15 mouse cellular contexts compared by ENCODE assay signal in the genomic region with DNA sequence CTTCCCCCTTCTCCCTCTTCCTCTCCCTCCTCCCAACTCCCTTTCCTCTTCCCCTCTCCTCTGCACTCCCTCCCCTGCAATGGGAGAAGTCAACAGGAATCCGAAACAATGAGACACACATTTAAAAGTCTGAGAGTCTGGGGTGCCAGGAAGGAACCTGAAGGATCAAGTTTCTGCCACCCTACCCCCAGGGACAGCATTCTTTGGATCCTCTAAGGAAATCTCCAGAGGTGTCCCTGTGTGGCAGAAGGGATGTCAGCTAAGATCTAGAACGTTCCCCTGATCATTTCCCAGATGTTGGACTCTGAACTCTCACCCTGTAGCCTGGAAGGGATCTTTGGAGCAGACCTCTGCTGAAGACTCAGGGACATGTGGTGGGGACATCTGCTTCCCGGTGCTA. TPM values are rescaled to one million over a fixed set of nuclear protein-coding genes. Genes with fewer than 3 reads are reported as not detected.
A peak's percentile ranks its signal among the peaks of the same experiment; 100 is the strongest.
DNase-seq lines count a peak whose midpoint lies in the region; ATAC-seq lines count a peak whose summit lies in the region.
"Had no signal": no experiment of that assay in that cellular context is flagged by ENCODE, and none has a peak within 500 bp of the region (broad histone marks: within the 10 kb centered on the region; RNA-seq: fewer than 3 reads in every experiment).

No protein-coding gene starts in this region.

- H3K9ac ChIP-seq in kidney, embryonic 15.5 days = no peak overlapping the region
- H3K9ac ChIP-seq in midbrain, embryonic 11.5 days (ENCODE audit: low read length) = no peak overlapping the region
- H3K9ac ChIP-seq in midbrain, embryonic 13.5 days (replicated peaks) = no peak overlapping the region
- H3K9ac ChIP-seq: forebrain, embryonic 12.5 days had no signal

- peak; percentile 3 for DNase-seq in gastrocnemius, postnatal 14 days
- no peak for DNase-seq in gastrocnemius, adult 8-10 months (ENCODE audit: low spot score in 2 of 2)
- no peak for DNase-seq in kidney, postnatal 25 days
- DNase-seq in midbrain, embryonic 11.5 days (ENCODE audit: low spot score, missing footprints) = peak; percentile 57
- no peak for DNase-seq in frontal cortex, postnatal 25 days (ENCODE audit: low spot score in 2 of 2)
- DNase-seq in cerebellum, postnatal 25 days = no peak
- DNase-seq: cerebellum, adult 11-12 months; gastrocnemius, postnatal 25 days; thymus, adult 18-20 months had no signal

- WGBS in kidney, embryonic 15.5 days = 44% methylated on average over 3 of the region's 3 CpGs
- 62% methylated on average over 3 of the region's 3 CpGs for WGBS in midbrain, embryonic 11.5 days
- 76% methylated on average over 3 of the region's 3 CpGs for WGBS in midbrain, embryonic 13.5 days

- H3K4me1 ChIP-seq in kidney, embryonic 15.5 days = peaks cover 76% of the 10 kb centered on the region
- H3K4me1 ChIP-seq in midbrain, embryonic 11.5 days (ENCODE audit: control insufficient read depth, insufficient read depth, low read length) = no peaks in the 10 kb centered on the region
- H3K4me1 ChIP-seq in midbrain, embryonic 13.5 days (replicated peaks) = no peaks in the 10 kb centered on the region
- H3K4me1 ChIP-seq: forebrain, embryonic 12.5 days had no signal

- no peak for ATAC-seq in kidney, embryonic 15.5 days (replicated peaks; ENCODE audit: low FRiP score)
- ATAC-seq in midbrain, embryonic 11.5 days (ENCODE audit: low FRiP score) = no peak
- ATAC-seq in midbrain, embryonic 13.5 days = no peak
- ATAC-seq: hindbrain, embryonic 16.5 days had no signal

- intact Hi-C loops in gastrocnemius, postnatal 14 days (cut with DNase I; ENCODE audit: low total_unique reads) = no loop called here

- H3K4me3 ChIP-seq in kidney, embryonic 15.5 days (replicated peaks) = no peak overlapping the region
- no peak overlapping the region for H3K4me3 ChIP-seq in midbrain, embryonic 11.5 days (ENCODE audit: low read depth, low read length)
- no peak overlapping the region for H3K4me3 ChIP-seq in midbrain, embryonic 13.5 days (replicated peaks)
- H3K4me3 ChIP-seq: forebrain, embryonic 12.5 days had no signal

- H3K9me3 ChIP-seq in kidney, embryonic 15.5 days (replicated peaks) = no peaks in the 10 kb centered on the region
- H3K9me3 ChIP-seq in midbrain, embryonic 11.5 days (ENCODE audit: control insufficient read depth, low read length) = no peaks in the 10 kb centered on the region
- H3K9me3 ChIP-seq in midbrain, embryonic 13.5 days = no peaks in the 10 kb centered on the region
- H3K9me3 ChIP-seq: forebrain, embryonic 12.5 days; G1E had no signal

- no peaks in the 10 kb centered on the region for H3K27me3 ChIP-seq in kidney, embryonic 15.5 days
- H3K27me3 ChIP-seq in midbrain, embryonic 11.5 days (ENCODE audit: control insufficient read depth, insufficient read depth, low read length) = no peaks in the 10 kb centered on the region
- H3K27me3 ChIP-seq in midbrain, embryonic 13.5 days = no peaks in the 10 kb centered on the region
- H3K27me3 ChIP-seq: forebrain, embryonic 12.5 days had no signal

- H3K4me2 ChIP-seq in kidney, embryonic 15.5 days = no peak overlapping the region
- H3K4me2 ChIP-seq in midbrain, embryonic 11.5 days = no peak overlapping the region
- no peak overlapping the region for H3K4me2 ChIP-seq in midbrain, embryonic 13.5 days (replicated peaks)
- H3K4me2 ChIP-seq: forebrain, embryonic 12.5 days had no signal

- peak overlapping the region; percentile 70 for H3K27ac ChIP-seq in kidney, embryonic 15.5 days
- H3K27ac ChIP-seq in midbrain, embryonic 11.5 days (ENCODE audit: low read depth, low read length) = no peak overlapping the region
- no peak overlapping the region for H3K27ac ChIP-seq in midbrain, embryonic 13.5 days
- H3K27ac ChIP-seq: forebrain, embryonic 12.5 days; macrophage had no signal

- peaks cover 56% of the 10 kb centered on the region for H3K36me3 ChIP-seq in kidney, embryonic 15.5 days
- H3K36me3 ChIP-seq in midbrain, embryonic 11.5 days (ENCODE audit: control insufficient read depth, insufficient read depth, low read length) = peaks cover 3% of the 10 kb centered on the region
- H3K36me3 ChIP-seq in midbrain, embryonic 13.5 days = peaks cover 24% of the 10 kb centered on the region
- H3K36me3 ChIP-seq: G1E had no signal

RNA-seq across cellular contexts. Expression of a gene that starts 12.5 kb away (rescaled TPM):
- 1,000 to 10,000 TPM; 1,630 to 1,800 TPM for total RNA-seq in gastrocnemius, postnatal 14 days (2021)
- 100 to 1,000 TPM in 3 of 4 experiments, 10 to 100 TPM in 1; 94.4 to 242 (median 133) TPM for total RNA-seq in gastrocnemius, adult 8-10 months (2022)
- polyA plus RNA-seq in kidney, embryonic 15.5 days (2015; fragmentation: Nextera tagmentation; extraction: Ambion mirVana) = 1,364 and 1,510 TPM in 2 replicates
- polyA plus RNA-seq in midbrain, embryonic 11.5 days (2014; fragmentation: Nextera tagmentation; extraction: Ambion mirVana) = 411 and 428 TPM in 2 replicates
- 374 and 417 TPM in 2 replicates for polyA plus RNA-seq in midbrain, embryonic 13.5 days (2015; fragmentation: Nextera tagmentation; extraction: Ambion mirVana)
- polyA plus RNA-seq: G1E had no signal

RNA-seq across cellular contexts. Expression of a gene that starts 50.5 kb away (rescaled TPM):
- 10 to 100 TPM; 58.7 to 65.7 TPM for total RNA-seq in gastrocnemius, postnatal 14 days (2021)
- total RNA-seq in gastrocnemius, adult 8-10 months (2022) = 10 to 100 TPM; 42.0 to 46.5 (median 45.9) TPM
- polyA plus RNA-seq in kidney, embryonic 15.5 days (2015; fragmentation: Nextera tagmentation; extraction: Ambion mirVana) = 402 and 413 TPM in 2 replicates
- polyA plus RNA-seq in midbrain, embryonic 11.5 days (2014; fragmentation: Nextera tagmentation; extraction: Ambion mirVana) = 217 and 224 TPM in 2 replicates
- 258 and 274 TPM in 2 replicates for polyA plus RNA-seq in midbrain, embryonic 13.5 days (2015; fragmentation: Nextera tagmentation; extraction: Ambion mirVana)

RNA-seq across cellular contexts. Expression of a gene that starts 59.0 kb away (rescaled TPM):
- total RNA-seq in gastrocnemius, postnatal 14 days (2021) = 10 to 100 TPM; 54.8 to 64.9 TPM
- total RNA-seq in gastrocnemius, adult 8-10 months (2022) = 10 to 100 TPM; 57.3 to 63.3 (median 62.0) TPM
- 199 and 203 TPM in 2 replicates for polyA plus RNA-seq in kidney, embryonic 15.5 days (2015; fragmentation: Nextera tagmentation; extraction: Ambion mirVana)
- polyA plus RNA-seq in midbrain, embryonic 11.5 days (2014; fragmentation: Nextera tagmentation; extraction: Ambion mirVana) = 241 and 244 TPM in 2 replicates
- 145 and 147 TPM in 2 replicates for polyA plus RNA-seq in midbrain, embryonic 13.5 days (2015; fragmentation: Nextera tagmentation; extraction: Ambion mirVana)

Comparison
In these comparisons a context has a peak if more than half of its experiments do, and no peak if none do; other contexts are left out.
1. DNase-seq: peak in gastrocnemius, postnatal 14 days (single experiment) and midbrain, embryonic 11.5 days (single experiment); none in gastrocnemius, adult 8-10 months (0 of 2), kidney, postnatal 25 days (0 of 2), frontal cortex, postnatal 25 days (0 of 2) and cerebellum, postnatal 25 days (0 of 2).